Mouse (Mus musculus) ES-E14 (cell line): ENCODE results near the gene Spsb1. TPM values are rescaled to one million over a fixed set of nuclear protein-coding genes. Genes with fewer than 3 reads are reported as not detected.

Experiments used
- DNase-seq: peaks from one replicate; pipeline ENCODE4 v3.0.0-alpha.2; 2013; ENCODE audit warnings: low read depth, low spot score
- H3K27ac ChIP-seq: 2 replicates; pipeline ENCODE4 v1.5.1; 2012; ENCODE audit warnings: low read depth, mild to moderate bottlenecking, low read length, moderate library complexity, mixed read lengths; ENCODE audit not compliant: poor library complexity, insufficient read depth, severe bottlenecking
- H3K36me3 ChIP-seq: 2 replicates; pipeline ENCODE4 v1.6.1; 2012; ENCODE audit warnings: mild to moderate bottlenecking, low read length, moderate library complexity, mixed read lengths; ENCODE audit not compliant: control insufficient read depth, poor library complexity, insufficient read depth, severe bottlenecking
- H3K4me1 ChIP-seq, 2 experiments: fragments of 150-350 bp in 1 of 2; sonication (generic) in 1 of 2; 2 replicates each; pipeline ENCODE4 v1.6.1; 2012; ENCODE audit warnings: low read length in 2 of 2, mild to moderate bottlenecking in 1 of 2, mixed read lengths in 1 of 2; ENCODE audit not compliant: control insufficient read depth in 2 of 2, insufficient read depth in 2 of 2, poor library complexity in 1 of 2
- H3K4me3 ChIP-seq, 2 experiments: fragments of 150-350 bp in 1 of 2; sonication (generic) in 1 of 2; 2 replicates each; pipeline ENCODE4 v1.5.1; 2012; ENCODE audit warnings: low read length in 2 of 2, low read depth in 1 of 2, mild to moderate bottlenecking in 1 of 2, mixed read lengths in 1 of 2; ENCODE audit not compliant: insufficient read depth in 1 of 2, poor library complexity in 1 of 2, severe bottlenecking in 1 of 2
- H3K9ac ChIP-seq: 2 replicates; pipeline ENCODE4 v1.6.1; 2012; ENCODE audit warnings: low read depth, mild to moderate bottlenecking, low read length, mixed read lengths; ENCODE audit not compliant: poor library complexity, insufficient read depth, severe bottlenecking
- H3K9me3 ChIP-seq: fragments of 150-350 bp; sonication (generic); 2 replicates; pipeline ENCODE4 v1.6.1; 2012; ENCODE audit warnings: low read depth, mild to moderate bottlenecking, low read length; ENCODE audit not compliant: control insufficient read depth, insufficient read depth
- CHD2 ChIP-seq: IDR thresholded peaks from 2 replicates; pipeline ENCODE4 v1.6.1; 2014; ENCODE audit warnings: mild to moderate bottlenecking, low read depth, low read length, inconsistent platforms
- HCFC1 ChIP-seq: IDR thresholded peaks from 2 replicates; pipeline ENCODE4 v1.6.1; 2012; ENCODE audit warnings: low read length, inconsistent platforms, borderline replicate concordance; ENCODE audit not compliant: insufficient read depth
- MAFK ChIP-seq: IDR thresholded peaks from 2 replicates; pipeline ENCODE4 v1.6.1; 2014; ENCODE audit warnings: mild to moderate bottlenecking, low read depth, low read length, inconsistent platforms; ENCODE audit not compliant: insufficient read depth
- ZC3H11A ChIP-seq: IDR thresholded peaks from 2 replicates; pipeline ENCODE4 v1.6.1; 2012; ENCODE audit warnings: low read depth, mild to moderate bottlenecking, inconsistent platforms, low read length, borderline replicate concordance
- ZNF384 ChIP-seq: IDR thresholded peaks from 2 replicates; pipeline ENCODE4 v1.6.1; 2012; ENCODE audit warnings: low read depth, low read length, inconsistent platforms
- in situ Hi-C, 2 experiments: fragments of 600-800 bp; cut with MboI; formaldehyde crosslinking; loops; one replicate each; pipeline ENCODE4 v1.15.1; 2025; ENCODE audit warnings: low sequenced_read_pairs in 2 of 2, inconsistent platforms in 1 of 2; ENCODE audit not compliant: unreplicated experiment in 2 of 2
- total RNA-seq: library from RNA; depleted of rRNA; stranded (reverse); fragments of 300-350 nt; gene quantifications from 2 replicates; pipeline ENCODE4 v1.2.3, GENCODE M21; 2012

Gene Spsb1
- total RNA-seq, 1 experiment, result 12.0 TPM

DNA sequence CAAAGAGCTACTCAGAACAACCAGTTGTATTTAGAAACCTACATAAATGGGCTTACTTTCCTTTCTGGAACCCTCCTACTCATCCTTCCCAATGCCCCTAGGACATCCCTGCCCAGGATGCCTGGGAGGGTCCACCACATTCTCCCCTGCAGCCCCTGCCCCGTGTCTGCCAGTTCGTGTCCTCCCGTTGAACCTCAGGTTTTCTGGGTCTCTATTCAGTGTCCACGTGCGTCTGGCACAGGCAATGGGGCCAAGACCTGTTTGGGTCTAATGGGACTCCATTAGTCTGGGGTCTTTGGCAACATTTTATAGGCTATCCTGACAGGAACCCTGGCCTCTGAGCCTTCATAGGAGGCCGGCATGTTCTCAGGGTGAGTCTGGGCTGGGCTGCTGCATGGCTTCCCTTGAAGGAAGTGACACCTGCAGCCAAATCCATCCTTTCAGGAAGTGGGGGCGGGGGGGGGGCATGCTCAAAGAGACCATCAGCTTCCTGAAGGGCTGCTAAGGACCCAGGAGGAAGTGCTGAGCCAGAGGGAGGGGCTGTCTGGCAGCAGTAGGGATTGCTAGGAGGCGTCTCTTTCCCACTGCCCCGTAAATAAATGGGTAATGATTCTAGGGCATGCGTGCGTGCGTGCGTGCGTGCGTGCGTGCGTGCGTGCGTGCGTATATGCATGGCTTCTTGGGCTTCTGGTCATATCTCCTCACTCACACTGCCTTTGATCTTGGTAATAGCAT is 65.9 kb downstream of the Spsb1 start:
- Histone ChIP-seq H3K9ac (no peak overlapping the region), H3K27ac (no peak overlapping the region; the same call in 1 of the 2 replicates), H3K4me1 (peaks cover 3 to 11% of the 10 kb centered on the region in 2 experiments; a peak in 3 of 4 replicates), H3K4me3 (no peak overlapping the region), H3K36me3 (no peaks in the 10 kb centered on the region), H3K9me3 (no peaks in the 10 kb centered on the region)
- in situ Hi-C loops, result no loop called here
- DNase-seq, result no peak
- no peak for TF ChIP-seq CHD2
- no peak for TF ChIP-seq ZC3H11A
- no peak for TF ChIP-seq MAFK
- no peak for TF ChIP-seq ZNF384
- TF ChIP-seq HCFC1, result no peak

DNA sequence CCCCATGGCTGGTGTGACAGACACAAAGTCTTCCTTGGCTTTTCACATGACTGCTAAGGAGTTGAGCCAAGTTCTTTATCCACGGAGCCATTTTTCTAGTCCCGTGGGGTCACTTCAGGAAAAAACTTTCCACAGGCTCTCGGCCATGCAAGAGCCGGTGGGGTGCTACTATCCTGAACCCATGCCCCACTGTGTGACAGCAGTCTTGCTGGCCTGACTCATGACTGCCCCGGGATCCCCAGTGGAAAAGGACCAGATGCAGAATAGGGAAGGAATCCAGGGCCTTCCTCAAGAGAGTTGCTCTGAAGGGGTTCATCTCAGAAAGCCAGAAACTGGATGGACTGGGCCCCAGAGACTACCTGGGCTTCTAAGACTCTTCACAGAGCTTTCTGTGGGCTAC is 66.7 kb downstream of the Spsb1 start:
- in situ Hi-C loops, result no loop called here
- Histone ChIP-seq H3K4me1 (peaks cover 3 to 9% of the 10 kb centered on the region in 2 experiments; a peak in 3 of 4 replicates), H3K36me3 (no peaks in the 10 kb centered on the region), H3K27ac (no peak overlapping the region), H3K9ac (no peak overlapping the region), H3K4me3 (no peak overlapping the region), H3K9me3 (no peaks in the 10 kb centered on the region)
- TF ChIP-seq HCFC1, result no peak
- TF ChIP-seq ZNF384, result no peak
- TF ChIP-seq MAFK, result no peak
- no peak for DNase-seq

DNA sequence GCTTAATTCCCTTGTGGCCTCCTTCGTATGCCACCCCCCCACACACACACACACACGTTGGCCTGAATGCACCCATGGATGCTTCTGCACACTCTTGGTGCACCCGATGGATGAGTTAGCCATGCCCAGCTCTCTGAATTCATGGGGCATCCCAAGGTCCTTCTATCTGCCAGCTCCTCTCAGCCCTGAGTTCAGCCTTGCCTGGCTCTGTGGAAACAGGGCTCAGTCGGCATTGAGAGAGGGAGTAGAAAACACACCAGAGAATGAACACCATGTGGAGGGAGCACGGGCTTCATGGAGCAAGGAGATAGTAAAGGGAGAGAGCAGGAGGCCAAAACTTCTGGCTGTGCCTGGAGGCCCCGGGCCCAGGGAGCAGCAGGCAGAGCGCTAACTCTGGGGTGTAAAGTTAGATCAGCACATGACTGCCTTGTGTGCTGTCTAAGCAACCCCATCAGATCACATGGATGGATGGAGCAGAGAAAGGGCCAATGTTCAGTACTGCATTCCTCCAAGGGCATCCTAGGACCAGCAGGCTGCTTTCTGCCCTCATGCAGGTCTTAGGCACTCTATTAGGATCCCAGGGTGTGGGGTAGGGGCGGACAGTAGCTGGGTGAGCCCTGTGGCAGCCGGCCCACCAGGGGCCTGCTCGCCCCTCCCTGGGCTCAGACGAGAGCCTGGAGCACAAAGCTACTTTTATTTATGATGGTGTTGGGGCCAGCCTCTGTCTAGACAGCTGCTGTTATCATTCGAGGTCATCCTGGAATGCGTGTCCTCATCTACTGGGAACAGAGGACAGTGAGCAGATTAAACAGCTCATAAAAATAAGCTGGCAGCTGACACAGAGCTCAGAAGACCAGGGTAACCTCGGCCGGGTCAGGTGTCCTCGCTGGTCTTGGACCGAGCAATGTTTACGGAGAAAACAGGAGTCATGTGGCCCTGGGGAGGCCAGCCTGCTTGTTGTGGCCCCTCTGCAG is 68.3 kb downstream of the Spsb1 start:
- no peak for DNase-seq
- H3K27ac ChIP-seq, result no peak overlapping the region
- no peaks in the 10 kb centered on the region for H3K36me3 ChIP-seq
- H3K9ac ChIP-seq, result no peak overlapping the region
- peaks cover 3 to 9% of the 10 kb centered on the region in 2 experiments; a peak in 3 of 4 replicates for H3K4me1 ChIP-seq
- no peaks in the 10 kb centered on the region for H3K9me3 ChIP-seq
- no peak overlapping the region for H3K4me3 ChIP-seq
- in situ Hi-C loops, result no loop called here
- TF ChIP-seq HCFC1 (no peak), CHD2 (no peak), ZNF384 (no peak), ZC3H11A (no peak), MAFK (no peak)

DNA sequence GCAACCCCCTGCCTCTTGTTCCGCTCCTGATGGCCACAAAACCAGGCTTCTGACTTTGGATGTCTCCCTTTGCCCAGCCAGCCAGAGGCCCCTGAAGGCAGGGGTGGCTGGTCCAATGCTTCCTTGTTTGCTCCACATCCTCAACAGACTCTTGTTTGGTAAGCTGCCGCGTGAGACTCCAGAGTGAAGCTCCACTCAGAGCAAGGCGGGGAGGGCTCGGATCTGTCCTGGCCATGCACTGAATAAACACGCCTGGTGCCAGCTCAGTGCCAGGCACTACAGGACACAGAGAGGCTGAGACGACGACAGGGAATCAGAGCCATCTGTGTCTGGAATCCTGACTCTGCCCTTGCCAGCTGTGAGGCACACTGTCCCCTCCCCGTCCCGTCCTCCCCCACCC is 70.9 kb downstream of the Spsb1 start:
- Histone ChIP-seq H3K9me3 (no peaks in the 10 kb centered on the region), H3K27ac (no peak overlapping the region), H3K4me1 (peaks cover 0 to 4% of the 10 kb centered on the region in 2 experiments; a peak in 3 of 4 replicates), H3K9ac (no peak overlapping the region), H3K36me3 (no peaks in the 10 kb centered on the region), H3K4me3 (no peak overlapping the region)
- no peak for DNase-seq
- in situ Hi-C loops, result no loop called here
- TF ChIP-seq ZNF384 (no peak), HCFC1 (no peak), ZC3H11A (no peak), MAFK (no peak), CHD2 (no peak)
